Mouse (Mus musculus): ENCODE measurements around the gene Pcca.

GRCm38 (mm10) chr14:122675661-122676060, 141.5 kb downstream of the Pcca start:
- TF ChIP-seq POLR2A (IDR thresholded peaks at IDR 0.05; ENCODE audit: insufficient read depth, low read length) = no peak
- TF ChIP-seq CTCF (IDR thresholded peaks at IDR 0.05; ENCODE audit: low read depth, low read length) = no peak

Measured in ES-Bruce4 (cell line).